Mouse (Mus musculus): Measurements from ENCODE around the gene Gsdme. TPM values are rescaled to one million over a fixed set of nuclear protein-coding genes. Genes with fewer than 3 reads are reported as not detected.

Gene Gsdme
- polyA plus RNA-seq, 1 experiment from 2014 or later: 50.7 TPM

DNA sequence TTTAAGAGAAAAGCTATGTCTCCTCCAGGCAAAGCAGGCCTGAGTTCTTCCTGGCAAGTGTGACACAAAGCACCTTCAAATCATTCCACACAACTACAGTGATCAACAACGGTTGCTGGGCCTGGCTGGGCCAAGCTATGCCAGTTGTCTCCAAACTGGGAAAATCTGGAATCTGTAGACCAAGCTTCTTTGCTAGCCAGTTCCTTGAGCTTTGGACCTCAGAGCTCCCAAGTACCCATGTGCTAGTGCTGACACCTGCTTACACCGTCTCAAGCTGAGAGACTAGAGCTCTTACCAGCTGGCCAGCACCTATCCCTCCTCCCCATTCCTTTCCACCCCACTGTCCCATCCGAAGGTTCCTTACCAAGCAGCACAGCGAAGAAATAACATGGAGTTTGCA is 47.7 kb downstream of the Gsdme start:
- Histone ChIP-seq H3K9me3 (no peaks in the 10 kb centered on the region), H3K27ac (replicated peaks) (no peak overlapping the region), H3K4me3 (no peak overlapping the region), H3K27me3 (replicated peaks; ENCODE audit: low read depth, poor library complexity, severe bottlenecking) (no peaks in the 10 kb centered on the region), H3K4me1 (0 out of 2 replicates have a peak, but pooled peaks cover 3% of the 10 kb centered on the region), H3K36me3 (replicated peaks) (no peaks in the 10 kb centered on the region; the same call in 1 of the 2 replicates)
- no peak for DNase-seq (ENCODE audit: low spot score)
- WGBS: 90% methylated on average over 4 of the region's 4 CpGs

GRCm38 (mm10) chr6:50215373-50215745 is 48.3 kb downstream of the Gsdme start:
- Histone ChIP-seq H3K27ac (replicated peaks) (no peak overlapping the region), H3K4me1 (0 out of 2 replicates have a peak, but pooled peaks cover 3% of the 10 kb centered on the region), H3K36me3 (replicated peaks) (no peaks in the 10 kb centered on the region; the same call in 1 of the 2 replicates), H3K9me3 (no peaks in the 10 kb centered on the region), H3K27me3 (replicated peaks; ENCODE audit: low read depth, poor library complexity, severe bottlenecking) (no peaks in the 10 kb centered on the region), H3K4me3 (no peak overlapping the region)
- no peak for DNase-seq (ENCODE audit: low spot score)
- WGBS: 81% methylated on average over 2 of the region's 2 CpGs

DNA sequence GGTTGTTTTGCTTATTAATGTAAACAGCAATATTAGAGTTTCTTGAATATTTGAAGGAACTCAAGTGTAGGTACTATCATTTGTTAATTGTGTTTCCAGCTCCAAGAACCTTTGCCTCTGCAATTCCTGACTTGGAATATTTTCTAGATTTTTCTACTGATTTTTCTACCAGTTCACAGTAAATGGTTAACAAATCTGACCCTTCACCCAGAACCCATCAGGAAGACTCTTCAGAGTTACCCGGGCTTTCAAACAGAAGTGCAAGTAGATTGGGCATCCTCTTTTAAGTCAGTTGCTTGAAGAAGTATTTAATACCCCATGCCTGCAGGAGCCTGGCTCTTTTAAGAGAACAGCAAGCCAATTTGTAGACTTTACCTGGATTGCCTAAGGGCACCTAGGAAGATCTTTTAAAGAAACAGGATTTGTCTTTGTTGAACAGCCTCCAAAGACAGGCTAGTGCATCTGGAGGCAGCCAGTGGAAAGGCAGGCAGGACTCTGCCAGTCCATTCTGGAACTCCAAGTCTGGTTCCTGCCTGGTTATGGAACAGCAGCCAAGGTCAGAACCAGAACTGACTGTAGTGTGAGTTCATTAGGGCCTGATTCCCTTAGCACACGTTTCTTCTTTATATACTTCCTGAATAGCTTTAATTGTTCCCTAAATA is 48.8 kb downstream of the Gsdme start:
- DNase-seq (ENCODE audit: low spot score): no peak
- Histone ChIP-seq H3K4me3 (no peak overlapping the region), H3K27me3 (replicated peaks; ENCODE audit: low read depth, poor library complexity, severe bottlenecking) (no peaks in the 10 kb centered on the region), H3K36me3 (replicated peaks) (no peaks in the 10 kb centered on the region; the same call in 1 of the 2 replicates), H3K27ac (replicated peaks) (no peak overlapping the region), H3K9me3 (no peaks in the 10 kb centered on the region), H3K4me1 (0 out of 2 replicates have a peak, but pooled peaks cover 3% of the 10 kb centered on the region)
- 64% methylated on average over 2 of the region's 2 CpGs for WGBS

GRCm38 (mm10) chr6:50205093-50205492 is 58.6 kb downstream of the Gsdme start:
- Histone ChIP-seq H3K4me1 (no peaks in the 10 kb centered on the region), H3K27me3 (replicated peaks; ENCODE audit: low read depth, poor library complexity, severe bottlenecking) (no peaks in the 10 kb centered on the region), H3K9me3 (no peaks in the 10 kb centered on the region), H3K27ac (replicated peaks) (no peak overlapping the region), H3K4me3 (no peak overlapping the region), H3K36me3 (replicated peaks) (0 out of 2 replicates have a peak, but pooled peaks cover 2% of the 10 kb centered on the region)
- no peak for DNase-seq (ENCODE audit: low spot score)
- WGBS: 93% methylated on average over 4 of the region's 4 CpGs

DNA sequence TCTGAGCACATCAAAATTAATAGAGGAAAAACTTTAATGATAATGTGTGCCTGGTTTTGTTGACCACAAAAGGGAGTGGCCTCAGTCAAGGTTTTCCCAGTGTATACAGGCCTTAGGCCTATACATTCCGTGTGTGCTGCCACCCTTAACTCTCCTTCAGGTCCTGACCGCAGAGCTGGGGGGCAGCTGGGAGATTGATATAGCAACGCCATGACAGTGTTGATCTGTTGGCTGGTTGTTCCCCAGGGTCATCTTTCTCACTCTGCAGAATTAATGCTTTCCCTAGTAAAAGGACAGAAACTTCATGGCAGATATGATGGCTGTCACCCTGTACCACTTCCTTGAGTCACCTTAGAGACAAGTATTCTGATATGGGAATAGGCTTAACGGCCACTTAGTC is 59.3 kb downstream of the Gsdme start:
- 91% methylated on average over 4 of the region's 4 CpGs for WGBS
- Histone ChIP-seq H3K36me3 (replicated peaks) (0 out of 2 replicates have a peak, but pooled peaks cover 2% of the 10 kb centered on the region), H3K4me1 (no peaks in the 10 kb centered on the region), H3K27me3 (replicated peaks; ENCODE audit: low read depth, poor library complexity, severe bottlenecking) (no peaks in the 10 kb centered on the region), H3K9me3 (no peaks in the 10 kb centered on the region), H3K4me3 (no peak overlapping the region), H3K27ac (replicated peaks) (no peak overlapping the region)
- DNase-seq (ENCODE audit: low spot score): no peak

DNA sequence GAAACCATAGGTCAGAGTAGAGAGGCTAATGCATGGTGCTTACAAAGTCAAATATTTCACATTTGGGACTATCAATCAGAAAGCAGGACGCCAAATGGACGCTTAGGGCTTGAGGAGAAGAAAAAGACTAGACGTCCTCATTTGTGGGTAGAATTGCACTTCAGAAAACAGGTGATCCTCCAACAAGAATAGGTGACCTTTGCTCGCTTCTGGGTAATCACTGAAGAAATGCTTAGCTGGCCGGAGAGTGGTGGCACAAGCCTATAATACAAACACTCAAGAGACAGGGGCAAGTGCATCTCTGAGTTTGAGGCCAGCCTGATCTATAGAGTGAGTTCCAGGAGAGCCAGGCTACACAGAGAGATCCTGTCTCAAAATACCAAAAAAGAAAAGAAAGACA is 69.8 kb downstream of the Gsdme start:
- Histone ChIP-seq H3K9me3 (no peaks in the 10 kb centered on the region), H3K4me3 (no peak overlapping the region), H3K27ac (replicated peaks) (no peak overlapping the region), H3K4me1 (no peaks in the 10 kb centered on the region), H3K27me3 (replicated peaks; ENCODE audit: low read depth, poor library complexity, severe bottlenecking) (no peaks in the 10 kb centered on the region), H3K36me3 (replicated peaks) (peaks cover 47% of the 10 kb centered on the region)
- no peak for DNase-seq (ENCODE audit: low spot score)
- WGBS: 90% methylated on average over 5 of the region's 5 CpGs

DNA sequence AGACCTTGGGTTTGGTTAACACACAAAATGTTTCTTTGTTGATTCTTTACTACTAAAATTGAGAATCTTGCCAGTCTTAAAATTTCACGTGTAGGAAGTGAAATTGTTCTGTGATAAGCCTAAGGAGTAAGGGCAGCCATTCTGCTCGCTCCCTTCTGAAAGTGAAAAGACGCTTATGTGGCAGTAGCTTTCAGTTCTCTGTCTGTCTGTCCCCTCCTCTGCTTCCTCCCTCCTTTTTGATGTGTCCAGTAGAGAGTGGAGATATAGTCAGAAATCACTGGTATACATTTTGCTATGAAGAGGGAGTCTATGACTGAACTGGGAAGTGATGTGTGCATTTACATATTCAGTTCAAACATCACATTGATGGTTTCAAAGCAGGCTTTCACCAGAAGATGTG is 70.8 kb downstream of the Gsdme start:
- no peak overlapping the region for H3K27ac ChIP-seq (replicated peaks)
- no peak overlapping the region for H3K4me3 ChIP-seq
- no peaks in the 10 kb centered on the region for H3K9me3 ChIP-seq
- H3K4me1 ChIP-seq: no peaks in the 10 kb centered on the region
- H3K36me3 ChIP-seq (replicated peaks): peaks cover 39% of the 10 kb centered on the region
- WGBS: 93% methylated on average over 3 of the region's 3 CpGs
- DNase-seq (ENCODE audit: low spot score): no peak
- H3K27me3 ChIP-seq (replicated peaks; ENCODE audit: low read depth, poor library complexity, severe bottlenecking): no peaks in the 10 kb centered on the region

DNA sequence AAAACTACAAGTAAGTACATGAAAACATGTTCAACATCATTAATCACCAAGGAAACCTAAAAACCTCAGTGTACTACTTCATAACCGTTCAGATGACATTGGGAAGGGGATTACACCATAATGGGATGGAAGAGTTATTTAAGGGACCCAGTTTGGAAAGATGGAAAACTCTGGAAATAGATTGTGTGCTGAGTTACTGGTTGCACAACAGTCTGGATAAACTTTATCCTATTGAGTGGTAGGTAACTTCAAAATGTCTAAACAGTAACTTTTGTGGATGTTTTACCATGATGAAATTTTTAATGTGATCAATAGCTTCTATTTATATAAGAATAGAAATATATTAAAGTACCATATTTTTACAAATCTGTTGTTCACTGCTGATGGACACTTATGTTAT is 71.5 kb downstream of the Gsdme start:
- Histone ChIP-seq H3K4me1 (no peaks in the 10 kb centered on the region), H3K27ac (replicated peaks) (no peak overlapping the region), H3K36me3 (replicated peaks) (peaks cover 33% of the 10 kb centered on the region), H3K4me3 (no peak overlapping the region), H3K27me3 (replicated peaks; ENCODE audit: low read depth, poor library complexity, severe bottlenecking) (no peaks in the 10 kb centered on the region), H3K9me3 (no peaks in the 10 kb centered on the region)
- WGBS: 94% methylated on average over 1 of the region's 1 CpGs
- DNase-seq (ENCODE audit: low spot score): no peak

GRCm38 (mm10) chr6:50191605-50192004 is 72.1 kb downstream of the Gsdme start:
- WGBS: 94% methylated on average over 3 of the region's 3 CpGs
- no peaks in the 10 kb centered on the region for H3K4me1 ChIP-seq
- H3K4me3 ChIP-seq: no peak overlapping the region
- H3K27me3 ChIP-seq (replicated peaks; ENCODE audit: low read depth, poor library complexity, severe bottlenecking): no peaks in the 10 kb centered on the region
- H3K9me3 ChIP-seq: no peaks in the 10 kb centered on the region
- H3K27ac ChIP-seq (replicated peaks): no peak overlapping the region
- DNase-seq (ENCODE audit: low spot score): no peak
- H3K36me3 ChIP-seq (replicated peaks): peaks cover 29% of the 10 kb centered on the region

DNA sequence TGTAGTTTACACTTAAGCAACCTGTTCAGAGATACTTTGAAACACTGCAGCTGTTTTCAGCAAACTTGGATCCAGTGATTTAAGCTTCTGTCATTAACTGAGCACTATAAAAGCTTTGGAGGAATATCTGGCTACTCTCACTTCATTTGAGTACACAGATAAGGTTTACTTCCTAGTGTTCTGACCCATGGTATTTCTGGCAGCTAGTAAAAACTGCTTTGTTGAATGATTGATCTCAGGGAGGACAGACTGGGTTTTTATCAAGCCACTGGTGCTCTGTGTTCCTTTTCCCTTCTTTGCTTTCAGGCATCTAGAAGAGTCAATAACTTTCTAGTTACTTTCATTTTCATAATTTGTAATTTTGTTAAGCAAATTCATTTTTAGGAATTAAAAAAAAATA is 74.3 kb downstream of the Gsdme start:
- no peak for DNase-seq (ENCODE audit: low spot score)
- no peaks in the 10 kb centered on the region for H3K9me3 ChIP-seq
- H3K36me3 ChIP-seq (replicated peaks): peaks cover 31% of the 10 kb centered on the region
- H3K4me1 ChIP-seq: no peaks in the 10 kb centered on the region
- H3K27ac ChIP-seq (replicated peaks): no peak overlapping the region
- no peak overlapping the region for H3K4me3 ChIP-seq
- H3K27me3 ChIP-seq (replicated peaks; ENCODE audit: low read depth, poor library complexity, severe bottlenecking): no peaks in the 10 kb centered on the region

DNA sequence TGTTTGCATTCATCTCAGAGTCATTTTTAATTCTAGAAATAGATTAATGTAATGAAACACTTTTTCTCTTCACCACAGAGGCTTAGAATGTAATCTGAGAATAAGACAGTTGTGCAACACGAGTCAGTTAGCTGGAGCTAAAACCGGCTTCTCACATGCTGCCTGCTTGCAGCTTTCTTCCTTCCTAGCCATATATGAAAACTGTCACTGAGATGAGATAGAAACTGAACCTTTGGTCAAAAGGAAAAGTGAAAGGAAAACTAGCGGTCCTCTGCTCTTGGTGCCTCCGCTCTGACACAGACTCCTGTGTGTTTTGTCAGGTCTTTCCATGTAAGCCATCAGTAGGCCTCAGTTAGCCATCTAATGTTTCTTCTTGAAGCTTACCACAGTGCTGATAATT is 75.7 kb downstream of the Gsdme start:
- WGBS: 87% methylated on average over 4 of the region's 4 CpGs

DNA sequence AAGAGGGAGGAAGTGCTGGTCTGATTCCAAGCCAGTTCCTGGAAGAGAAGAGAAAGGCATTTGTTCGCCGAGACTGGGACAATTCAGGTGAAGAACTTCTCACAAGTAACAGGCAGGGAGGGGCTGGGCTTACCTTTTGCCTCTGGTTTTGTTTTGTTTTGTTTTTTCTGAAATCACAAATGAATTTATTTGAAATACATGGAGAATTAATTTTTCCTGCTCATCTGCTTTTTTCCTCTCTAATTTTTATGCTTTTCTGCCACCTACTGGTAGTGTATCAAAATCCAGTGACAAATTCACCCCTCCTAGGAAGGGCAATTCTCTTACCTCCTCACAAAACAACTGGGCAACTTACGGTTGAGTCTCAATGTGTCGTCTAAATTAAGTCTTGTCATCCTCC is 83.5 kb downstream of the Gsdme start:
- no peak overlapping the region for H3K4me3 ChIP-seq
- no peak for DNase-seq (ENCODE audit: low spot score)
- H3K4me1 ChIP-seq: no peaks in the 10 kb centered on the region
- no peaks in the 10 kb centered on the region for H3K27me3 ChIP-seq (replicated peaks; ENCODE audit: low read depth, poor library complexity, severe bottlenecking)
- no peaks in the 10 kb centered on the region for H3K9me3 ChIP-seq
- peaks cover 31% of the 10 kb centered on the region for H3K36me3 ChIP-seq (replicated peaks)
- no peak overlapping the region for H3K27ac ChIP-seq (replicated peaks)
- WGBS: 89% methylated on average over 4 of the region's 4 CpGs

More for the DNA sequence above, 75.7 kb downstream of the Gsdme start:
- Histone ChIP-seq H3K27ac (replicated peaks) (no peak overlapping the region), H3K4me1 (no peaks in the 10 kb centered on the region), H3K4me3 (no peak overlapping the region), H3K27me3 (replicated peaks; ENCODE audit: low read depth, poor library complexity, severe bottlenecking) (no peaks in the 10 kb centered on the region), H3K9me3 (no peaks in the 10 kb centered on the region), H3K36me3 (replicated peaks) (peaks cover 40% of the 10 kb centered on the region)
- DNase-seq (ENCODE audit: low spot score): no peak

GRCm38 (mm10) chr6:50175736-50176135 is 87.9 kb downstream of the Gsdme start:
- no peak overlapping the region for H3K4me3 ChIP-seq
- 88% methylated on average over 1 of the region's 1 CpGs for WGBS
- no peak overlapping the region for H3K27ac ChIP-seq (replicated peaks)
- H3K9me3 ChIP-seq: no peaks in the 10 kb centered on the region; the same call in 1 of the 2 replicates
- peaks cover 25% of the 10 kb centered on the region for H3K36me3 ChIP-seq (replicated peaks)
- no peaks in the 10 kb centered on the region for H3K4me1 ChIP-seq
- no peak for DNase-seq (ENCODE audit: low spot score)
- no peaks in the 10 kb centered on the region for H3K27me3 ChIP-seq (replicated peaks; ENCODE audit: low read depth, poor library complexity, severe bottlenecking)

Measured in embryonic facial prominence, embryonic 10.5 days (tissue).